Mouse (Mus musculus): Measurements from ENCODE around the gene Ift80. TPM values are rescaled to one million over a fixed set of nuclear protein-coding genes. Genes with fewer than 3 reads are reported as not detected.
"Not testable (repeated sequence)": the region's sequence is repeated elsewhere in the genome, so short reads cannot be mapped to it uniquely, and the experiment has no call there.

The Ift80 gene
- total RNA-seq, 2 experiments from 2014 or later = 20.3 to 30.3 TPM

DNA sequence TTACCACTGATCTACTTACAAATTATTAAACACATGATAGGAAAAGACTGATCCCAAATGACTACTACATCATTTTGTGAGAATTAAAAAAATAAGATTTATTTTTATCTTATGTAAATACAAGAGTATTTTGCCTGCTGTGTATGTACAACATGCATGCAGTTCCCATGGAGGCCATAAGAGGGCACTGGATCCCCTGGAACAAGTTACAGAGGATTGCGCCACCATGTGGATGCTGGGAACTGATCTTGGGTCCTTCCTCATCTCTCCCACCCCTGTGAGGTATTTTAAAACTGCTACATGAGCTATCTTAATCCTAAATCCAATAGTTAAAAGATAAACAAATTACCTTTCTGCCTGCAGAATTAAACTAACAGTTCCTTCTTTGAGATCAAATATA lies 68.9 kb downstream of the Ift80 start:
- peak in 1 of 2 experiments; percentile 5 for DNase-seq

DNA sequence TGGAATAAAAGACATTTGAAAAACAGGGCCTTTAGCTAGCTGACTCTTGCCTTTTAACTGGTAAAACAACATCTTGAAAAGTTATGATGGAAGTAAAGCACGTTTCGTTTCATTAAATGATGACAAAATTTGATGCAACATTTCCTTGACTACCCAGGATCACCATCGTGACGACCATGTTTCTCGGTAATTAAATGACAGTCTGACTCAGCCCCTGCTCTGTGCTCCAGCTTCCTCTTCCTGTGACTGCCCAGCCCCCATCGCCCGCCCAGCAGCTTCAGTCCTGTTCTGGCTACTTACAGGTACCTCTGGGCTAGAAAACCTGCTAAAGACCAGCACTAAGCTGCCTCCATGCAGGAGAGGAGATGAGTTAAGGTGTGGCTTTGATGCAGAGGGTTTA lies 70.1 kb downstream of the Ift80 start:
- no peak for DNase-seq

DNA sequence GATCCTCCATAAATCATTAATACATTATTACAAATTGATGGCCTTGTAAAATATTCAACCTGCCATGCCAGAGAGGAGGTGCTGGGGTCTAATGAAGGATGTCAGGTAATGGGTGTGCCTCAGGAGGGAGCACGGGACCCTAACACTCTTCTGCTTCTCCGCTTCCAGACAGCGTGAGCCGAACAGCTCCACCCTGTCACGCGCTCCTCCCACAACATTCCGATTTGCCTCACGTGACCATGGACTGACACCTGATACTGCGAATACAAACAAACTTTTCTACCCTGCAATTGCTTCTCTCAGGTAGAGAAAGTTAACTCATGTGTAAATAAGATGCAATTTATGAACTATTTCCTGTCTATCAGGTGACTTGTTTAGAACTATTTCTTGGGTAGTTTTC lies 75.8 kb downstream of the Ift80 start:
- no peak for DNase-seq

DNA sequence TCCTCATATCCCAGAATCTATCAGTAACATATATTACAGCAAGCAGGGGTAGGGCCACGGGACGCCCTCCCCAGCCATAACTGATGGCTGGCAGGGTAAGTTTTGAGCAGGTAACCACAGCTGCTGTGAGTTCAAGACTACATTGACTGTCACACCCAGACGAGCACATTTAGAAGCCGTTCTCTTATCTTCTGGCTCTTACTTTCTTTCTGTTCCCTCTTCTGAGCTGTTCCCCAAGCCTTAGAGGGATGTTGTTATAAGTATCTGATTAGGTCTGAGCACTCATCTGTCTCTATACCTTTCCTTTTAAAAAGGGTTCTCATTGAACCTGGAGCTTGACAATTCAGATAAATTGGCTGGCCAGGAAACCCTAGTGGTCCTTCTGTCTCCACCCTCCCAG lies 96.9 kb downstream of the Ift80 start:
- DNase-seq = no peak

DNA sequence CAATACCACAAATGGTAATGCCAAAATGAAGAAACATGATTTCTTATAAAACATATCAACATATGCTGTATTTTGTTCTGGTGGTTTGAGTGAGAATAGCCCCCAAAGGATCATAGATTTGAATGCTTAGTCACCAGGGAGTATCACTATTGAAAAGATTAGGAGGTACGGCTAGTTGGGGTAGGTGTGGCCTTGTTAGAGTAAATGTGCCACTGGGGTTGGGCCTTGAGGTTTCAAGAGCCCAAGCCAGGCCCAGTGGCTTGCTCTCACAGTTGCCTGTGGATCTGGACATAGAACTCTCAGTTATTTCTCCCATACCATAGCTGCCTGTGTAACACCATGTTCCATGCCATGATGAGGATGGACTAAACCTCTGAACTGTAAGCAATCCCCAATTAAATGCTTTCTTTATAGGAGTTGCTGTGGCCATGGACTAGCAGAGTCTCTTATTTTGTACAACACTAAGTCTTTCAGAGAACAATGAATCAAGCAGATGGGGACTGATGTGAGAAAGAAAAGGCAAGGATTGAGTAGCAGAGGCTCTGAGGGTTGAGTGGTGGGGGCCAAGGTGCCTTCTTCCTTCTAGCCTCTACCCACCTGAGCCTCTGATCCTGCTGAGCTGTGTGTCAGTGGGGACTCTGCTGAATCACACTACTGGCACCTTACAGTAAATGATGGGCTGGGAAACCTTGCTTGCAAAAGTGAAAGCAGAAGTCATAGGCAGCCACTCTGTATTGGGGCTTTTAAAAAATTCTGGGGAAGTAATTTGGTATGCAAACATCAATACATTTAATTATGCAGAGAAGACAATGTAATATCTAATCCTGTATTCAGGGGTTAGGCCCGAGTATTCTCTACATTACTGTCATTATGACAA lies 99.2 kb downstream of the Ift80 start:
- no peak for DNase-seq

- DNase-seq = not testable (repeated sequence)
Observed at GRCm38 (mm10) chr3:68902636-68903035, 101.7 kb downstream of the Ift80 start.

GRCm38 (mm10) chr3:68897154-68897553 lies 107.2 kb downstream of the Ift80 start:
- DNase-seq = no peak

DNA sequence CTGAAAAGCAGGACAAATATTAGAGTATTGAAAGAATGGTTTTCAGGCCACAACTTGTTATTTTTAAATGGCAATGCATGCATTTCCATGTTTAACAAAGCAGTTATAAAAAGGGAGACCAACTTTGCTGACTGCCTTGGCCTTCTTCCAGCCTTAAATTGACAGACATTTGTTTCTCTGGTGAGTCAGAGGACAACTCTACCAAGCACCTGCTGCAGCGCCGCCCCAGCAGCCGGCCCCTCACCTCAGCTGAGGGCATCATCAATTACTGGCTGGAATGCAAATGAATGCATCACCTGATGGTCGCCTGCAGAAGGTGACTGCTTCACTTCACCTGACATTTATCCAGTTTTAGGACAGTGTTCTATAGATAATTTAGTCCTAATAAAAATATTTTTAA lies 108.9 kb downstream of the Ift80 start:
- DNase-seq = peak; percentile 2 to 14

GRCm38 (mm10) chr3:68886845-68887244 lies 117.5 kb downstream of the Ift80 start:
- no peak for DNase-seq

GRCm38 (mm10) chr3:68874079-68874478 lies 130.3 kb downstream of the Ift80 start:
- DNase-seq = no peak

DNA sequence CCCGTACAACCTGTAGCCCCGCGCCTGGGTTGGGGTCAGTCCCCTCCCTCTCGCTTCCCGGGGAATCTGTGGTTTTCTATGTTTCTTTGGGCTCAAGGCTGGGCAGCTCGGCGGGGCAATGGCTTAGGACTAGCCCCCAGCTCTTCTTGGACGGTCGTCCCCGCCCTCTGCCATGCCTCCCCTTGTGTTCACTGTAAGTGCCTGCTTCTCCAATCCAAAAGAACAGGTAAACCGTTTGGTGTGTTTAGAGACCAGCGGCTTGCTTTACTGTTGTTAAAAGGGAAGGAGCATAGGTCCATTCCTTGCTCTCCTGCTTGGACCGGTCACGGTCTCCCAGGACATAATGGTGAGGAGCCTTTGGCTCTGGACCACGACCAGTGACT lies 133.8 kb downstream of the Ift80 start:
- DNase-seq = no peak

DNA sequence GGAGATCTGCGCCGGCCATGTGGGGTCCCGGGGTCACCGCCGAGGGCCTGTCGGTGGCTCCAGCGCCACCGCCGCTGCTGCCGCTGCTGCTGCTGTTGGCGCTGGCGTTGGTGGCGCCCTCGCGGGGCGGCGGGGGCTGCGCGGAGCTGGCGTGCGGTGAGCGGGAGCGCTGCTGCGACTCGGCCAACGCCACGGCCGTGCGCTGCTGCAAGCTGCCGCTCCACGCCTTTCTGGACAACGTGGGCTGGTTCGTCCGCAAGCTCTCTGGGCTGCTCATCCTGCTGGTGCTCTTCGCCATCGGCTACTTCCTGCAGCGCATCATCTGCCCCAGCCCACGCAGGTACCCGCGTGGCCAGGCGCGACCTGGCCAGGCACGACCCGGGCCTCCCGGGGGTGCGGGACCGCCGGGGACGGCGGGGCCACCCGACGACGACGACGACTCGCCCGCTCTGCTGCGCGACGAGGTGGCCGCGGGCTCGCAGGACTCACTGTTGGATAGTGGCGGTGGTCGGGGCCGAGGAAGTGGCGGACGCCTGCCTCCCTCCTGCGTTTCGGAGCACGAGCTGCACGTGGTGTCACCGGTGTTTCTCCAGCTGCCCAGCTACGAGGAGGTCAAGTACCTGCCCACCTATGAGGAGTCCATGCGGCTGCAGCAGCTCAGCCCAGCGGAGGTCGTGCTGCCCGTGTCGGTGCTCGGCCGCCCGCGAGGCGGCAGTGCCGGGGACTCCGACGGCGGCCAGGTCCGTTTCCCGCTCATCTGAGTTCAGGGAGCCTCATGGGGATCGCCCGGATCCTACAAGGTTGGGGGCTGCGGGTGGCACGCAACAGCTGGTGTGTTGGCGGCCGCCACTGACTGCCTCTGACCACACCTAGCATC lies 134.4 kb downstream of the Ift80 start:
- peak; percentile 40 to 49 for DNase-seq

DNA sequence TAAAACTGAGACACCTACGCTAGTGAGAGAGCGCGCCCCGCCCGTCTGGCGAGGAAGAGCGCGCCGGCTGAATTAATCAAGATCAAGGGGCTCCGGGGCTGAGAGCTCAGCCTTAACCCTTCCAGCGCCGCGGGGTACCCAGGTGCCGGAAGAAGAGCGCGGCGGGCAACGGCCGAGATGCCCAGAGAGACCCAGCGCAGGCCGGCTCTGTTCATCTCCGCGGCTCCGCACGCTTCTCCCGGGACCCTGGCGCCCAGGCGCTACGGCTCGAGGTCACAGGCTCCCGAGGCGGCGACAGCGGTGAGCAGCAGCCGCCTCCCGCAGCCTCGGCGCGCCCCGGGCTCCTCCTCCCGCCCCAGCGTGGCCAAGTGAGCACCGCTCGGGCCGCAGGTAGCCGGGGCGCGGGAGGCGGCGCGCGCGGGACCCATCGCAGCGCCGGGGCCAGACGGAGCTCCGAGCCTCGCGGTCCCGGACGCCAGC lies 135.1 kb downstream of the Ift80 start, which contains the start of gene 1110032F04Rik:
1110032F04Rik (plus strand) TSS at position 376 of the 480 bp plus-strand sequence.
- peak; percentile 47 to 60 for DNase-seq

DNA sequence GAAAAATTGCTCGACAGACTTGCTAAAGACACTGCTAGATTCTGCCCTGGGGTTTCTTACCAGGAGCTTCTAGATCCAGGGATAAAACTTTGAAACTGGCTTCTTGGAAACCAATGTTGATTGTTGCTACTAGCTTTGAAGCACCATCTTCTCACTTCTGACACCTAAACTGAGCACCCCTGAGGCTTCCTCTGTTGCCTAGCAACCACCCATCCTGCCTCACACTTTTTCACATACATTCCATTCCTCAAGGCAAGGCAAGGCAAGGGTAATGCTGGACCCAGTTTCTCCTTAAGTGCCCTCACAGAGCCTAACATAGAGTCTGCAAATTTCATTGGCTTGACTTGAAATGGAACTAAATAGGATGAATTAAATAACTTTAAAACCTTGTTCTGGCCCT lies 152.0 kb downstream of the Ift80 start:
- DNase-seq = no peak

- no peak for DNase-seq
Observed at GRCm38 (mm10) chr3:68848323-68848722, 156.0 kb downstream of the Ift80 start.

GRCm38 (mm10) chr3:68844025-68844424 lies 160.3 kb downstream of the Ift80 start:
- DNase-seq = no peak

Small RNA genes within 50 kb of the gene (microRNA-seq; reads per million reads assigned to microRNA genes)
- gene Mir15b = 2,100 reads per million, percentile 87 among the genes with 10 or more reads in this experiment
- gene Mir16-2 = 535 reads per million, percentile 72 among the genes with 10 or more reads in this experiment

Other genes with a start within 250 kb of the Ift80 start
- under 1 TPM; 0.10 to 0.17 TPM for gene 1110032F04Rik, start 135.0 kb downstream of the Ift80 start, total RNA-seq (2021)
- gene Smc4, start 168 bp upstream of the Ift80 start, total RNA-seq (2021) = 10 to 100 TPM; 34.1 to 38.1 TPM
- gene Trim59, start 40.2 kb upstream of the Ift80 start, total RNA-seq (2021) = 1 to 10 TPM; 6.0 to 8.2 TPM
- gene Kpna4, start 122.5 kb upstream of the Ift80 start, total RNA-seq (2021) = 10 to 100 TPM; 64.1 to 71.1 TPM
- gene Arl14, start 217.8 kb upstream of the Ift80 start, total RNA-seq (2021) = not detected

Measured in adrenal gland, postnatal 36 days (tissue).